Mouse (Mus musculus): ENCODE results near the gene Tut7.
A peak's percentile ranks its signal among the peaks of the same experiment; 100 is the strongest.
"Not testable (repeated sequence)": the region's sequence is repeated elsewhere in the genome, so short reads cannot be mapped to it uniquely, and the experiment has no call there.

Gene Tut7

DNA sequence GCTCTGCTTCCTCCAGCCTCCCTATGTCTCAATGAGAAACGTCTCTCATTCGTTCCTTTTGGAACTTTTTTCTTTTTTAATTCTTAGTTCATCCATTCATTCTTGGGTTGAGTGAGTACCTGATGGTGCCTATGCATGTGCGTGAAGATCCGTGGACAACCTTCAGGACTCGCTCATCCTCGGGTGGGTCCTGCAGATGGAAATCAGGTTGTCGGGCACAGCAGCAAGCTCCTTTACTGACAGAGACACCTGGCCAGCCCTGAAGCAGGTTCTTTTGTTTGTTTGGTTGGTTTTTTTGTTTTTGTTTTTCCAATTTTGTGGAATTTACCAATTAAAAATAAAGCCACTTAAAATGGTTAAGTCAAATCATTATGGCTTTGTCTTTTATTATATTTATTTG lies 9.9 kb upstream of the Tut7 start:
- no peak for DNase-seq (ENCODE audit: low spot score)

DNA sequence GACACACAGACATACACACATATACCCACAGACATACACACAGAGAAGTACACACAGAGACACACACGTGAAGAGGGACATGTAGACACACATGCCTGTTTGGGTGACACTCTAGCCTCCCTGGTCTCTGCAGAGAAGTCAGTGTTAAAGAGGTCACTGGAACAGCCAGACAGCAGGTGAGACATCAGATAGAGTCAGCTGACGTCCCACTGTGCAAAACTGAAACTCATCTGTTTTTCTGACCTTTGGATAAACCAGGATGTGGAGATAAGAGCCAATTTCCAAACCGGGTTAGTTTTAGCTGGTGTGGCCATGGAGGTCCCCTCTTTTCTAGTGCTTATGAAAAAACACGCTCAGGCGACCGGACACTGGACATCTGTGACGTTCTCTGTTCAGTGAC lies 9.5 kb upstream of the Tut7 start:
- no peak for DNase-seq (ENCODE audit: low spot score)

DNA sequence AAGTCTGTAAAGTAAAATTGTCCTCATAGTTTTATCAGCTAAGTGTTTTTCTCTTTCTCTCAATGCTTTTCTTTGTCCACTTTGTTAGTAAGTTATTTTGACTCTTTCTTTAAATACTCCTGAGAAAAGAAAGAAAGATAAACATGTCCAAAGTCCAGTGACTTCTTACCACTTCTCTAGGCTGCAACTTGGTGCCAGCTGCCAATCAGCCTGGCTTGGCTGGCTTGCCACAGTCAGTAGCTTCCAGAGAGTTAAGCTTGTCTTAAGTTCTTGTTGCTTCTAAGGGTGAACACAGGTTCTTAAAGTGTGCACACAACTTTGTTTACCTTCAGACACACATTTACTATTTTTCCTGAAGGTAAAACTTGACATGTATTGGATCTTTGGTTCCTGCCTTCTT lies 3.0 kb upstream of the Tut7 start:
- DNase-seq (ENCODE audit: low spot score) = no peak

DNA sequence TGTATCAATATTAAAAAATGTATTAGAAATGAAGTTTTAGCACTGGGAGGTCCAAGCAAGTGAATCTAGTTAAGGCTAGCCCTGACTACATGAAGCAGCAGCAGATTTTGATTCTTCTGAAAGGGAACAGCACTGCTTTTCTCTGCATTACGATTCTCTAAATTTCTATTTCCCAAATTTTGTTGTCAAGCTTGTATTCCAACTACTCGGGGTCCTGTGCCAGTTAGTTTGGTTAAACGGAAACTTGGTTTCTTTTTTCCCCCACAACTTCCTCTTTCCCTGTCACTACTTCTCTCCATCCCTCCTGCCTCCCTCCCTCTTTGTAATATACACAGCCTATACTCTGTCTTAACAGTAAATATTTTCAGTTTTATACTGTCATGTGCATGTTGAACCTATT lies 2.1 kb downstream of the Tut7 start:
- no peak for DNase-seq (ENCODE audit: low spot score)

DNA sequence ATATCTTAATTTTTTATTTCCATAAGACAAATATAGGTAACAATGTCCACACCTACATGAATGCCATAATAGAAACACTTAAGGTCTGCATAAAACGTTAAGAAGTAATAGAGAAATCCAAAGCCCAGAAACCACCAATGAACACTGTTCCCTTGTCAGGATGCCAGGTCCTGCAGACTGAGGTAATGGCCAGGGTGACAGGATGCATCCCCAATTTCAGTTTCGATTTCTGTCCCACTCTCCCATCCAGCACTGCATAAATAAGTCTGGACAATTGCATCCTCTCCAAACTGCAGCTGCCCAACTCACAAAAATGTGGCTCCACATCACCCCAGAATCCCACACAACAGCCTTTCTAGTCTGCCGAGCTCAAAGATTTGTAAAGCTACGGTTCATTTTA lies 2.8 kb downstream of the Tut7 start:
- DNase-seq (ENCODE audit: low spot score) = no peak

DNA sequence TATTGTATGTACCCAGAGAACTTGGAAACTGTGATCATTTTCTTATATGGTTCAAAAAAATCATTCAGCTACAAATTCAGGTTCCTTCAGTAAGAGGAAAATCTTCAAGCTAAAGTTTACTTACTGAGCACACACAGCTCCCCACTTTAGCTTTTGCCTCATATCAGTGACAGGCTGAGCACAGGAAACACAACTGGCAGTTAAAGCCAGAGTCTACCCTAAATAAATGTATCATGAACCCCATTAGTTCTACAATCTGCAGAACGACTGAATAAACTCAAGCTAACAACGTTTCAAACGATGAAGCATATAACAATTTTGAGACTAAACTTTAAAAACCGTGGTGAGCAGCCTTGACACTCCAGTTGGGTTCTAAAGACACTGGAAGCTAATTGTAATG lies 5.6 kb downstream of the Tut7 start:
- DNase-seq (ENCODE audit: low spot score) = no peak

DNA sequence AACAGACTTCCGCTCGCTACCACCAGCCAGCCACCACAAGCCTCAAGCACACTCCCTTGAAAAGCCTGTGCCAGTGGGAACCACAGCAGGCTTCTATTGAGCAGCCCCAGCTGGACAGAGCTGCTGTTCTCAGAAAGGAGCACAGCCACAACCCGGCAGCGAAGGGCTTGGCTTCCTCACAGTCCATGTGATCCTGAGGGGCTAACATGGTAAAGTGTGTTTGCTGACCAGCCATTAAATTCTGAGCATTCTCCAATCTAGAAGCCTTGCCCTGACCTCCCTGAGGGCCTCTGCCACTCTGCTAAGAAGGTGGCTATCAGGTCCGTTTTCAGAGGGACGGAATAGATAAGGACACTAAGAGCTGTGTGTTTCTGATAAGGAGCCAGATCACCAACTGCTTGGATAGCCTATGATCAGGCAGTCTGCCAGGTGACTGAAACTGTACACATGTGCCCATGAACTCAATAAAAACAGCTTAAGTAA lies 8.8 kb downstream of the Tut7 start:
- no peak for DNase-seq (ENCODE audit: low spot score)

DNA sequence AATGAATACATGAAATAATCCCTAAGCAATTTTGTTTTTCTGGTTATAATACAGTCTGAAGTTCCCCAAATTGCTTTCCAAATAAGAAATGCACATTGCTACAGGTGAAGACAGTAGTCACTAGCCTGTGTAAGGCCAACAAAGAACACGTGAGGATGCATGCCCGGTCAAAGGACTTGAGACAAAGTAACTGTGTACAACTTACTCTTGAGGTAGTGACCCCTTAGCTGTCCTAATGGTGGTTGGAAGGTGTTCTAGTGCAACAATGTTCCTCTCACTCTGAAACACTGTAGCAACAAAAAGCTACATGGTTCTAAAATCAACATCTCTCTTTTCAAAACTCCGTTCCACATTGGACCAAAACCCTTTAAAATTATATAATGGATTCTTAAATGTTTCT lies 11.4 kb downstream of the Tut7 start:
- no peak for DNase-seq (ENCODE audit: low spot score)

DNA sequence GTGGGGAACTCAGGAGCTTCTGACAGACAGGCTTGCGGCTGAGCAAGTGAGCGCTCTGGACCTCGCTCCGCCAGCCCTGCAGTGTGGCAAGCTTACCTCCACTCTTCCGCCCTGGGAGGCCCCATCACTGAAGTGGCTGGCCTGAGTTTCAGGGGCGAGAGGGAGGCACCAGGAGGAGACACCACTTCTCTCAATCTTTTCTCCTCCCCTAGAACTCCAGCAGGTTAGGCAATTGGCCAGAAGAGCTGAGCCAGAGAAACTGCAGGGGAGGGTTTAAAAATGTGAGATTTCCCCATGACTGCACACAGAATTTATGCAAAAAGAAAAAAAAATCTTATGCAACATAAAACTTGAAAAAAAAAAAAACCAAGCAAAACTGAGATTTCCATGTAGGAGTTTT lies 21.9 kb downstream of the Tut7 start:
- no peak for DNase-seq (ENCODE audit: low spot score)

DNA sequence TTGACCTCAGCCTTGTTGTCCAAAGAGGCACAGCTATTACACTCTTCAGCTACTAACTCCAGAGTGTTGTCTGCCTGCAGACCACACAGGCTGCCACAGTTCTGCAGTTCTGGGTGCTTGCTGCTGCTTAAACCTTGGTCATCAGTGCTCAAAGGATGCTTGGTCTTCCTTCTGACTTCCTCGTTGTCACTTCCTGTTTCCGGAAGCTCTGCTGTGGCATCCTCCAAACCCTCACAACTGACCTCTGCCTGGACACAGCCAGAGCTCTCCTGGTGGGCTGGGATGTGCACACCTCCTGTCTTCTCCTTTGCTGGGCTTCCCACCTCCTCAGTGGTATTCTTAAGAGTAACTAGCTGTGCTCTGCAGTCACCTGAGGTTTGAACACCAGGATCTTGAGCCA lies 22.9 kb downstream of the Tut7 start:
- DNase-seq (ENCODE audit: low spot score) = no peak

DNA sequence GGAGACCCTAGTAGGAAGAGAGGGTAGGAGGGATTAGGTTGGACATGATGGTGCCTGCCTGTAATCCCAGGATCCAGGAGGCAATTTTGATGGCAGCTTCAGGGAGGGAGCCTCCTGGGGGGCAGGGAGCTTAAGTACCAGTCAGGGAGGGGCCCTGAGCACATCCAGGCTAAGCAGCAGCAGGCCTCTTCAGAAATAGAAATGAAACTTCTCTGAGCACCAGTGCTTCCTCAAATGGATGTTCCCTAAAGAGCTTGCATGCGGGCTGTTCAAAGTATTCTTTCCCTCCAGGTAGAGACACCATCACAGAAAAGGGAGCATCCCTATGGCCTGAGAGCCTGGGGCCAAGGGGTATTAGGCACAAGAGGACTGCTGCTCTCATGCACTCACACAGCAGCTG lies 24.6 kb downstream of the Tut7 start:
- DNase-seq (ENCODE audit: low spot score) = no peak

DNA sequence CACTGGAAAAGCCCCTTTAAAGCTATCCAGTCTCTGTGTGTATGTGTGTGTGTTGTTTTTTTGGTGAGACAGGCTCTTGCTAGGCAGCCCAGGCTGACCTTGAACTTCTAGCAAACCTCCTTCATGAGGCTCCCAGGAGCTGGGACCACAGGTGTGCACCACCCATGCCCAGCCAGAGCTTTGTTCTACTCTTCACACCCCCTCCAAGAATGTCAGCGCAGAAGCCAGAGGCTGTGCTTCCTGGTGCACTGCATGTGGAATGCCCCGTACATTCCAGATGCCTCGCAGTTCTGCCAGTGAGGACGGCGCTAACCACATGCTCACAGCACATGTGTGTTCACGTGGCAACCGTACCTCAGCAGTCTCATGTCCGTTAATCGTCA lies 26.5 kb downstream of the Tut7 start:
- DNase-seq (ENCODE audit: low spot score) = no peak

DNA sequence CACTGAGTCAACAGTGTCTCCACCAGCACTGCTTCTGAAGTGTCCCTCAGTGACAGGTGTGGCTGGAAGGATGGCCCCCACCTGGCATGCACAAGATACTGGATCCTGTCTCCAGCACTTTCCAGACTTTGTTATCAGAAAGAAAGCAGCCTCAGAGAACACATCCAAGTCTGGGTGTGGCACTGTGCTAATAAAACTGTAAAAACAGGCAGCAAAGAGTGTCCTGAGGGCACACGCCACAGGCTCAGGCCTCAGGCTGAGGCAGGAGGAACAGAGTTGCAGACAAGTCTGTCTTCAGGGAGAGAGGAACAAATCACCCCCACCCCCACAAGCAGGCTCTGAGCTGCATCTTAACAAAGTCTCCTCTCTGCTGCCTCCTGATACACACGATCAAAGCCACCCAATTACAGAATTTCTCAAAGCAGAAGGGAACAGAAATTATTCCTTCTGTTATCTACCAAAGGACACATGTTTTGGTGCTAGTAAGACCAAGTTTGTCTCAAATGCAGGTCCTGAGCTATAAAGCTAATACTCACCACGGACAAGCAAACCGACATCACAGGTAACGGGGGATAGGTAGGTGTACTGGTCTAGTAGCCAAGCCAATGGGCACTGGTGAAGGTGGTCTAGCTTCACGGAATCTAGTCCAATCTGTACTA lies 27.0 kb downstream of the Tut7 start:
- DNase-seq (ENCODE audit: low spot score) = no peak

DNA sequence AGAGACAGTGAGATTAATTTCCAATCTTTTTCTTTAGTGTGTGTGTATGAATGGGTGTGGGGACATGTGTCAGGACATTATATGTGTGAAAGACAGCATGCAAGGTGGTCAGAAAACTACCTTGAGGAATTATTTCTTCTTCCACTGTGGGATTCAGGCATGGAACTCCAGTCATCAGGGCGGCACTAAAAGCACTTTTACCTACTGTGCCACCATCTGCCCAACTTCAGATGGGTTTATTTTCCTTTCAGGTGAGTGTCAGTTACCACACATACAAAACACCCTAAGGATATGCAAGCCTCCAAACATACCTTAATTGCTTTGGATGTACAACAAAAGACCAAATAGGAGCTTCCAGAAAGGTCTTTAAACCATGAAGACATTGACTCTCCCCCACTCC lies 28.2 kb downstream of the Tut7 start:
- DNase-seq (ENCODE audit: low spot score) = no peak

DNA sequence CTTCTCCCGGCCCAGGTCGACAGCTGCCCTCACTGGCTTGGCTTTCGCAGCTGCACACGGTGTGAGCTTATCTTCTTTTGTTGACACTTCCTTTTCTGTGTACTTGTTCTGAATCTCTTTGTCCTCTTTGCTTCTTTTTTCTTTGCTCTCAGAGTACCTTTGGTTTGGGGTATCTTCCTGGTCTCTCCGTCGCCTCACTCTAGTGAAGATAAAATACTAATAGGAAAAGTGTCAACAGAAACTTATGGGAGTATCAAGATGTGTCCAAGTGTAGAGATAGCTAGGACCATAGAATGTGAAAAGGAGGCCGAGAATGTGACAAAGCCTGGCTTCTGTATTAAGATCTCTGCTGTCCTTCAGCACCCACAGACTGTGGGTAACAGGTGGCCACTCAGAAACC lies 40.8 kb downstream of the Tut7 start, which contains the start of gene Gm49354:
Gm49354 (minus strand) TSS at position 101 of the 400 bp plus-strand sequence.
- DNase-seq (ENCODE audit: low spot score) = no peak

DNA sequence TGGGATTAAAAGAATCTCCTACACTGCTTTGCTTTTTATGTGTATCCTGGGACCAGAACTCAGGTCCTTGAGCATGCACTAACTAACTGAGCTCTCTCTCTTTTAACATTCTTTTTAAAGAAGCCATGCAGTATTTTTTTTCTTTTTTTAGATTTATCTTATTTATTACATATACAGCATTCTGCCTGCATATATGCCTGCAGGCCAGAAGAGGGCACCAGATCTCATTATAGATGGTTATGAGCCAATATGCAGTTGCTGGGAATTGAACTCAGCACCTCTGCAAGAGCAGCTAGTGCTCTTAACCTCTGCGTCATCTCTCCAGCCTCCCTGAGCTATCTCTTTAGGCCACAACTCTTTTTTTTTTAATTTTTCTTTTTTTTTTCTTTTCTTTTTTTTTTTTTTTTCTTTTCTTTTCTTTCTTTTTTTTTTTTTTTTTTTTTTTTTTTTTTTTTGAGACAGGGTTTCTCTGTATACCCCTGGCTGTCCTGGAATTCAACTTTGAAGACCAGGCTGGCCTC lies 43.1 kb downstream of the Tut7 start:
- not testable (repeated sequence) for DNase-seq (ENCODE audit: low spot score)

DNA sequence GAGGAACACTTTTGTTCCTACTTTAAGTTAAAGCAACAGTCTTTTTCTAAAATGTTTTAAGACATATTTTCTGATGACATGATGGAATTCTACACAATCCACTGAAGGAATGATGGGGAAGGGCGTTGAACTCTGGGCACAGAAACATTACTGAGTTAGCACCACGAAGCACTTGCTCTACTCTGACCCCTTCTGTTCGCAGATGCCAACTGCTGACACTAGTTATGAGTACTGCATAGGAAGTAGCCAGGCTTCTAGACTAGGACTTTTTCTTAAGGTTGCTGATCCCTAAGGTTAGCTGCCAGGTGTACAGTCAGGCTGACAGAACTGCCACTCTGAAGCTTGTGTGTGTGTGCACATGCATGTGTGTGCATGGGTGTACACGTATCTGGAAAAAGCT lies 43.7 kb downstream of the Tut7 start:
- DNase-seq (ENCODE audit: low spot score) = no peak

DNA sequence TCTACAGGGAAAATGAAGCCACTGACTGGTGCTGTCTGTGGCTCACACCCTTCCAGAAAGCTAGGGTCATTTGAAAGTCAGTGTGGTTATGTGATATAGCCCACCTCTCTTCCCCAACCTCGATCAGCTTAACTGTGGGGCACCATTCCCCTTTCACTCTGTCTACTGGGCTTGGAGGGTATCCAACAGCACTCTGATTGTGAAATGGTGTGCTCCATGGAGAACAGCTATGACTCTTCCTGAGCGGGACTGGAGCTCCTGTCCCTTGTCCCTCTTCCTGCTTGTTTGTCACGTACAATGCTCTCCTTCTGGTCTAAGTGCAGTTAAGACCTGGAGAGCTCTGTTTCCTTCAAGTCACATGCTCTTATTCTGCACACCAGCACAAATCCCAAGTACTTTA lies 47.8 kb downstream of the Tut7 start:
- DNase-seq (ENCODE audit: low spot score) = no peak

DNA sequence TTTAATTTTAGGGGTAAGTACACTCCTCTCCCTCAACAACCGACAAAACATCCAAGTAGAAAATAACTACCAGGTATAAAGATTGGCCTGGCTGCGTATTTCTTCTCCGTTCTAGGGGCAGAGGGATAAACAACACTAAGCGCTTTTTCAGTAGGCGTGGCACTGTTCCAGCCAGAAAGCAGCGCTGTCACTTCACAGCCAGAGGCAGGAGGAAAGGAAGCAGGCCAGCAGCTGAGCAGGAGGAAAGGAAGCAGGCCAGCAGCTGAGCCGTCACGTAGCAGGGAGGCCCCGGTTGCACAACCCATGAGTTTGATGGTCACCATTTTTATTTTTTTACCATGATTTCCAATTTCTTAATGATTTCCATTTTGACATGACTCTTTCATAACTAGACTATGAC lies 51.7 kb downstream of the Tut7 start:
- DNase-seq (ENCODE audit: low spot score) = peak; percentile 16

DNA sequence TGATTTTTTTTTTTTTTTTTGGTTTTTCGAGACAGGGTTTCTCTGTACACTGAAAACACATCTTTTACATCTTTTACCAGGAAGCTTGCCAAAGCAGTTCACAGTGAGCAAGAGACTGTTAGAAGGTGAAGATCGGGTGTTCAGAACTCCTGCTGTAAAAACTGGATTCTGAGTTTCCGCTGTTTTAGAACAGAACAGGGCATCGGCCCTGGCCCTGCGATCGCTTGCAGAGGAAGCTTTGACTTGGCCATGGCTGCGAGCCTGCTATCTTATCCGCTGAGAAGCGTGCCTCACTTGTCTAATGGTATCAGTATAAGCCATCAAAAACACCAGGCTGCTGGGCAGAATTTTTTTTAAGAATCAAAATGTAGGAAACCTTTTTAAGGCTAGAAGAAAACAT lies 52.1 kb downstream of the Tut7 start:
- no peak for DNase-seq (ENCODE audit: low spot score)

DNA sequence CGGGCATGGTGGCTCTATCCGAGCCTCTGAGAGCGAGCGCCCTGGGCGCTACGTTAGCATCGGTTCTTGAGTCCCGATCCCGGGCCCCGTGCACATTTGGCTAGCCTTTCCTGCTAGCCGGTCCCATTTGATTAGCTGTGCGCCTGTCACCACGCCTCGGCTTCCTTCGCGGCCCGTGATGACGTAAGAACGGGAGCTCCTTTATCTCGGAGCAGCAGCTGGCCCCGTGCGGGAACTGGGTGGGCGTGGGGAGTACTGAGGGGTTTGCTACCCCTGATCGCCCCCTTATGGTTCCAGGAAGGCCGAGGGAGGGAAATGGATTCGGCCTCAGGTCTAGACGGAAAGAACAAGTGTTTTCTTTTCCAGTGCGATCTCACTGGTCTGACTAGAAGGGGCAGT lies 52.8 kb downstream of the Tut7 start:
- peak; percentile 63 for DNase-seq (ENCODE audit: low spot score)

DNA sequence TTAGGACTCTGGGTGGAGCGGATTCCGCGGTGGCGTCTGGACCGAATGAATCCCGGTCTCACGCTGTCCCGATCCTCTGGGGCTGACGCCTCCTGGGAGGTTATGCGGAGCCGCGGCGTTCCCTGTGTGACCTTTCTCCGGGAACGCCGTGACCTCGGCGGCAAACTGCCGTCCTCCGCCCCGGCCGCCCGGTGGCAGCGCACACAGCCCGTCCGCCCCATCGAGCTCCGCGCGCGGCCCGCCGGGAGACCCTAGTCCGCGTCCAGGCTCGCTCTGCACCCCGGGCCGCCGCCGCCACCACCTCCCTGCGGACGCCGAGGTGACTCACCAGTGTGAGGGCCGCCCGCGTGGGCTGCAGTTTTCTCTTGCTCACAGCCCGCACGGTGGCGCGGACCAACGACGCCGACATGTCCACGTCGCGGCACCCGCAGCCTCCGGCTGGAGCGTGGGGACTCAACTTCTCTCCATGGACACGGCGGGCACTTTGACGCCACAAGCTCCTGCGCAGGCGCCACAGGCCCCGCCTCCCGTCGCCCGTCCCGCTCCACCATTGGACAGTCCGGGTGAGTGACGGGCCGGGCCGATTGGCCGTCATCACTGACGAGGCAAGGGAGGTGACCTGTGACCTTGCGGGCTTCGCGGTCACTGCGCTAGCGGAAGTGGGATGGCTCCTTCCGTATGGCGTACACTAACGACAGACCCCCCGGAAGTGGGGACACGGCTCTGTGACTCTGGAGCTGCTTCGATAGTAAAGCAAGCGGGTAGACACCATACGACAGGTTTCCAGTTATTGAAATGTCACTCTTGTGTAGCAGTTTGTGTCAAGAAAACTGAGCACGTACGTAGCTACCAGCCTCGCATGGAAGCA lies 53.4 kb downstream of the Tut7 start, which contains the start of gene Isca1:
Isca1 (minus strand) TSS at position 515 of the 868 bp plus-strand sequence.
- DNase-seq (ENCODE audit: low spot score) = peak; percentile 99

DNA sequence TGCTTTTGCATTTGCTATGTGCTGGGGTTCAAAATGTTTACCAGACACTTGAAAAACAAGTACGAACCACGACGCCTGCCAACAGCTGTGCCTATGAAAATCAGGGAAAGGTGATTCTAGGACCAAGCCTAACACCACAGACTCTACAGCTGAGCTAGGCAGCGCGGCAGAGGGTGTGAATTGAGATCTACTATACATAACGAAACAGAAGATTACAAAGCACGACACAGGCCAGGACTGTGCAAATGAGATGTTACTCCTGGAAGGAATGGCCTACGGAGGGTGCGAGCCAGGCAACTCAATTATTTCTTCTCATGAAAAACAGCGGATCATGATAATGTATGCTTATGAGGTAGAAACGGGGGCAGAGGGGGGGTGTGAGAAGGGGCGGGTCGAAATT lies 54.4 kb downstream of the Tut7 start:
- no peak for DNase-seq (ENCODE audit: low spot score)

Data from ovary, postnatal 10 days (tissue).